Mouse (Mus musculus) frontal cortex, adult 2 months (tissue): Measurements from ENCODE around the gene Hus1b. TPM values are rescaled to one million over a fixed set of nuclear protein-coding genes. Genes with fewer than 3 reads are reported as not detected.
A peak's percentile ranks its signal among the peaks of the same experiment; 100 is the strongest.

Source experiments
- DNase-seq, 2 experiments: peaks; one replicate each; pipeline ENCODE4 v3.0.0; 2022; ENCODE audit warnings: low spot score in 1 of 2; ENCODE audit errors: extremely low spot score in 1 of 2
- polyA plus RNA-seq: library from polyadenylated mRNA; depleted of rRNA; stranded (reverse); fragments of >200 nt; gene quantifications from 2 replicates; pipeline ENCODE4 v1.2.3, GENCODE M21; 2012; rRNA removed

The Hus1b gene
- polyA plus RNA-seq, 1 experiment, result 0.22 TPM

DNA sequence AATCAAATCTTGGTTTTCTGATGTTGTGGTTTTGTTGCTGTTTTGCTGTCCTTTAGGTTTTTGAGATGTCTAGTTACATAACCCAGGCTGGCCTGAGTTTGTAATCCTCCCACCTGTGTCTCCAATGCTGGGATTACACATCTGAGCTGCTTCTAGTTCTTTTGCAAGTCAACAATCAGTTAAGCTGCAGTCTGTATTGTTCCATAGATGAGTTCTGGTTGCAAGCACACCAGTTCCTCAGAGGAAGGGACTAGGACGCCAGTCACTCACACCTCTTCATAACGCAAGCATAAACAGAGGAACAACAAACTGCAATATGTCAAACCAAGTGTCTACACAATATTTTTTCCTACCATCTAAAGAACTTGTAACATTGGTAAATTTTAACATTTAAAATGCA, 4.5 kb upstream of the Hus1b start:
- DNase-seq, result no peak

- DNase-seq, result no peak
These were observed 1.6 kb upstream of the Hus1b start for GRCm38 (mm10) chr13:30949181-30949580.

DNA sequence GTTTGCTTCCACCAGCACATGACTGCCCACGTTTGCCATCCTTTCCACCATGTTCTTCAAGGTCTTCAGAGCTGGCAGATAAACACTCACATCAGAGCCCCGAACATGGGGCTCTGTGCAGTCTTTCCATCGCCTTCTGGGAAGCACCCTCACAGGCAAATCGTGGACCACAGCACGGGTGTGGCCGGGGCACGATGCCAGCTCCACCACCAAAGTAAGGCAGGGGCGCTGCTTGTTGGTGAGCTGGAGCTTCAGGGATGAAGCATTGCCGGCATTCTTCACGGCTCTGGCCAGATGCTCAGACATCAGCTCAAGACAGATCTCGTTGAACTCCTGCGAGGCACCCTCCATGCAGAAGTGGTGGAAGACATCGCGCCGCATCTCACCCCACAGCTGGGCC, 430 bp downstream of the Hus1b start:
- no peak for DNase-seq

- no peak for DNase-seq
These were observed 1.8 kb downstream of the Hus1b start for GRCm38 (mm10) chr13:30945788-30946187.

DNA sequence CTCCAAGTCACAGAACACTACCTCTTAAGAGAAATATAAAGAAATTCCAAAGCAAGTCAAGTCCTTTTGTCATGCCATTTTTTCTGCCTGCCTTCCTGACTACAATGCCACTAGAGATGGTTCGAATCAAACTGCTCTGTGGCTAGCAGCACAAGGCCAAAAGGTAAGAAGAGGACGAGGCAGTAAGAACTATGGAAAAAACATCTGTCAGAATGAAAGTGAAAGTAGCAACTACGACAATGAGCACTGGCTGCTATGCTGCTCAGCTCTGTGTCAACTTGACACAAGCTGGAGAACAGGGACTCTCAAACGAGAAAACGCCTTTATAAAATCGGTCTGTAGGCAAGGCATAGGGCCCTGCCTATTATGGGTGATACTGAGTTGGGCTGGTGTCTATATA, 14.6 kb downstream of the Hus1b start:
- DNase-seq, result no peak

GRCm38 (mm10) chr13:30931613-30932012, 15.9 kb downstream of the Hus1b start:
- DNase-seq, result no peak

DNA sequence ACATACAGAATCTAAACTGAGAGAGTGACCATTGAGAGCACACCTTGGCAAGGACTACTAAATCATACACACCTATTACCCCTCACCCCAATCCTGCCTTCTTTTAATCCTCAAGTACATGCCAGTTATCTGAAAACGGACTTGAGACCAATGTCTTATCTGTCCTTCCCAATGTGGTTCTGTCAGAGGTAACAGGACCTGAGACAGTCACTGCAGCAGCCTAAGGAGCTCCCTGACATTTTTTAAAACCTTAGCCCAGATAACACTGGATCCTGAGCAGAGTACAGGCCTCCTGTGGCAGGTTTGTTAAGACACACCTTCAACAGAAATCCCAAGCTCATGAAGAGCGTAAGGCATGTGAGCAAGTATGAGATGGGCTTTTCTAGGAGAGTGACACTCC, 18.4 kb downstream of the Hus1b start:
- no peak for DNase-seq

- DNase-seq, result no peak
These were observed 23.3 kb downstream of the Hus1b start for GRCm38 (mm10) chr13:30924269-30924668.

DNA sequence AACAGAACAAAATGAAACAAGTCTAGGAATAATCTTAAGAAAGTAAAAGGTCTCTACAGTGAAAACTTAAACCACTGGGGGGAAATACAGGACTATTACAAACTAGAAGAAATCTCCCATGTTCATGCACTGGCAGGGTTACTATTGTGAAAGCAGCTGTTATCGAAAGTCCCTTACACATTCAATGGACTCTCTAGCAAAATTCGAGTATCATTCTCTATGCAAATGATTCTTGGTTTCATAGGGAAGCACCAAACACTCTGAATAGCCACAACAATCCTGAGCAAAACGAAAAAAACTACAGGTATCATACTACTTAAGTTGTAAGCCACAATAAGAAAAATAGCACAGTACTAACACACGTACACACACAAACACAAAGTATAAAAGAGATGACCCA, 25.6 kb downstream of the Hus1b start:
- DNase-seq, result no peak

GRCm38 (mm10) chr13:30913757-30914156, 33.8 kb downstream of the Hus1b start:
- no peak for DNase-seq

GRCm38 (mm10) chr13:30913028-30913427, 34.5 kb downstream of the Hus1b start:
- DNase-seq, result no peak

- no peak for DNase-seq
These were observed 35.5 kb downstream of the Hus1b start for GRCm38 (mm10) chr13:30911931-30912625.

GRCm38 (mm10) chr13:30910889-30911288, 36.7 kb downstream of the Hus1b start:
- no peak for DNase-seq

DNA sequence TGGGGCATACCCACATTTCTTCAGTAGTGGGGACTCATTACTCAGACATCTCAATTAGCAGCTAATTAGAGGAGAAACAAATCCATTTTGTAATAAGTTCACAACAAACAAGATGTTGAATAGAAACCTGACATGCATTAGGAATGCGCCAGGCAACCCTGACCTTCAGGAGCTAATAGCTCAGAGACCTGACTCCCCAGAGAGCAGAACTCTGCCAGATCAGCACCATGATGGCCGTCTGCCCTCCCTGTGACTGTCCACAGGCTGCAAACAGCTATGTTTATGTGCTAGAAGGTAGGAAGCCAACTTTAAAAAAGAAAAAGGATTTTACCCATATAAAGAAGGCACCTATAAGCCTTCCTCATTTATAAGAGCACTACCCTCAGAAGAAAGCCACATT, 45.3 kb downstream of the Hus1b start:
- no peak for DNase-seq

DNA sequence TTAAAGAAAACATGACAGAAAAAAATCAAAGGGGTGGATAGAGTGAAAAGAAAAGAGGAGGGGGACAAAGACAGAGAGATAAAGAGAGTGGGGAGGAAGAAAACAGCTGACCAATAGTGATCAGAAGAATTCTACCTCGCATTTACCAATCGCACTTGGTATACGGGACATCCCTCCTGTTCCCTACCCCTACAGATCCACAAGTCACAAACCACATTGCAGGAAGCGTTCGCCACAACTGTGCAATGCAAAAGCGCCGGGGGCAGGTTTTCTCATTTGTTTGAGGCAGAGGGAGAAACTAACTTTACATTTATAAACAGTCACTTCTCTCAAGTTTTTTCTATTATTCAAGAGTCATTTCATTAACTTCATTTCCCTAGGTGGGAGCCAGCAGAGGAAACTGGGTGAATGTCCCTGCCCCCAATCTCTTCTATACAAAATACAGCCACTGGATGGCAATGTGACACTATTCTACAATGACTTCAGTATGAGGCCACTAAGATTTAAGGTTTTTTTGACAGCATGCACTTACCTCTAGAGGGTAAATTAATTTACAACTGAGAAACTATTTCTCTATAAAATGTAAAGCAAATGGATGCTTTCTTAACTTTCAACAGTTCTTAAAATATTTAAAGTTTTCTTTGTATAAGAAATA, 46.0 kb downstream of the Hus1b start:
- peak in 1 of 2 experiments; percentile 33 for DNase-seq

Other genes starting within 250 kb of the Hus1b start
- 0.19 and 0.22 TPM in 2 replicates for gene Irf4, start 198.5 kb downstream of the Hus1b start, polyA plus RNA-seq
- gene Exoc2, start 26.3 kb upstream of the Hus1b start, polyA plus RNA-seq, result 26.7 and 28.9 TPM in 2 replicates
- gene Gm5447, start 26.4 kb upstream of the Hus1b start, polyA plus RNA-seq, result 0.08 TPM in 1 of 2 replicates, not detected in the other